Mouse (Mus musculus): ENCODE results near the gene Prkaa2. TPM values are rescaled to one million over a fixed set of nuclear protein-coding genes. Genes with fewer than 3 reads are reported as not detected.

Gene Prkaa2
- polyA plus RNA-seq (2012; rRNA removed), result 2.7 and 5.2 TPM in 2 replicates

- Histone ChIP-seq H3K4me3 (replicated peaks; ENCODE audit: extremely low read depth, low read depth, low read length) (peak within 1 kb of the TSS; percentile 82), H3K4me1 (ENCODE audit: control insufficient read depth, insufficient read depth, low read length) (peaks cover 4% of the 10 kb centered on the region)
- peak; percentile 78 for DNase-seq
- WGBS, result 1% methylated on average over 80 of the region's 80 CpGs
- TF ChIP-seq CTCF (IDR thresholded peaks at IDR 0.05; ENCODE audit: insufficient read depth, low read length), result no peak
- TF ChIP-seq POLR2A (IDR thresholded peaks at IDR 0.05; ENCODE audit: borderline replicate concordance, extremely low read depth, low read depth, low read length), result 0 out of 2 replicates have a peak, but pooled peaks have one; percentile 49
Observed at GRCm38 (mm10) chr4:105109199-105109989, at the start of gene Prkaa2. TSS of gene Prkaa2 (minus strand) at chr4:105109890.

- peaks cover 12% of the 10 kb centered on the region for H3K4me1 ChIP-seq (ENCODE audit: control insufficient read depth, insufficient read depth, low read length)
- TF ChIP-seq POLR2A (IDR thresholded peaks at IDR 0.05; ENCODE audit: borderline replicate concordance, extremely low read depth, low read depth, low read length) (no peak), CTCF (IDR thresholded peaks at IDR 0.05; ENCODE audit: insufficient read depth, low read length) (no peak)
- no peak for DNase-seq
- 18% methylated on average over 6 of the region's 6 CpGs for WGBS
- H3K4me3 ChIP-seq (replicated peaks; ENCODE audit: extremely low read depth, low read depth, low read length), result peak overlapping the region; percentile 83
Observed at GRCm38 (mm10) chr4:105159531-105159870, 49.8 kb upstream of the Prkaa2 start.

- peak overlapping the region; percentile 83 for H3K4me3 ChIP-seq (replicated peaks; ENCODE audit: extremely low read depth, low read depth, low read length)
- DNase-seq, result peak; percentile 29
- TF ChIP-seq CTCF (IDR thresholded peaks at IDR 0.05; ENCODE audit: insufficient read depth, low read length) (peak; percentile 33), POLR2A (IDR thresholded peaks at IDR 0.05; ENCODE audit: borderline replicate concordance, extremely low read depth, low read depth, low read length) (no peak)
- WGBS, result 14% methylated on average over 18 of the region's 18 CpGs
- H3K4me1 ChIP-seq (ENCODE audit: control insufficient read depth, insufficient read depth, low read length), result peaks cover 8% of the 10 kb centered on the region
Observed at GRCm38 (mm10) chr4:105158651-105159530, 49.2 kb upstream of the Prkaa2 start.

GRCm38 (mm10) chr4:105158169-105158555 lies 48.5 kb upstream of the Prkaa2 start:
- DNase-seq, result peak; percentile 75
- TF ChIP-seq POLR2A (IDR thresholded peaks at IDR 0.05; ENCODE audit: borderline replicate concordance, extremely low read depth, low read depth, low read length), result peak; percentile 81
- no peak for TF ChIP-seq CTCF (IDR thresholded peaks at IDR 0.05; ENCODE audit: insufficient read depth, low read length)
- Histone ChIP-seq H3K4me1 (ENCODE audit: control insufficient read depth, insufficient read depth, low read length) (peaks cover 2% of the 10 kb centered on the region; the same call in 1 of the 2 replicates), H3K4me3 (replicated peaks; ENCODE audit: extremely low read depth, low read depth, low read length) (peak overlapping the region; percentile 83)
- under 1% methylated on average over 26 of the region's 26 CpGs for WGBS

GRCm38 (mm10) chr4:105157276-105158168 lies 47.8 kb upstream of the Prkaa2 start, which contains the start of gene Plpp3:
TSS of gene Plpp3 (plus strand) at chr4:105157347.
- Histone ChIP-seq H3K4me1 (ENCODE audit: control insufficient read depth, insufficient read depth, low read length) (no peaks in the 10 kb centered on the region), H3K4me3 (replicated peaks; ENCODE audit: extremely low read depth, low read depth, low read length) (peak within 1 kb of the TSS; percentile 83)
- peak; percentile 77 for DNase-seq
- TF ChIP-seq POLR2A (IDR thresholded peaks at IDR 0.05; ENCODE audit: borderline replicate concordance, extremely low read depth, low read depth, low read length) (peak; percentile 98), CTCF (IDR thresholded peaks at IDR 0.05; ENCODE audit: insufficient read depth, low read length) (no peak)
- WGBS, result under 1% methylated on average over 77 of the region's 77 CpGs

- 0% methylated on average over 4 of the region's 4 CpGs for WGBS
- DNase-seq, result no peak
- no peaks in the 10 kb centered on the region for H3K4me1 ChIP-seq (ENCODE audit: control insufficient read depth, insufficient read depth, low read length)
- no peak for TF ChIP-seq POLR2A (IDR thresholded peaks at IDR 0.05; ENCODE audit: borderline replicate concordance, extremely low read depth, low read depth, low read length)
- no peak for TF ChIP-seq CTCF (IDR thresholded peaks at IDR 0.05; ENCODE audit: insufficient read depth, low read length)
- H3K4me3 ChIP-seq (replicated peaks; ENCODE audit: extremely low read depth, low read depth, low read length), result peak overlapping the region; percentile 83
Observed at GRCm38 (mm10) chr4:105156955-105157275, 47.2 kb upstream of the Prkaa2 start.

- DNase-seq, result no peak
- Histone ChIP-seq H3K4me3 (replicated peaks; ENCODE audit: extremely low read depth, low read depth, low read length) (no peak overlapping the region), H3K4me1 (ENCODE audit: control insufficient read depth, insufficient read depth, low read length) (no peaks in the 10 kb centered on the region)
- 64% methylated on average over 7 of the region's 7 CpGs for WGBS
- TF ChIP-seq POLR2A (IDR thresholded peaks at IDR 0.05; ENCODE audit: borderline replicate concordance, extremely low read depth, low read depth, low read length), result no peak
- TF ChIP-seq CTCF (IDR thresholded peaks at IDR 0.05; ENCODE audit: insufficient read depth, low read length), result no peak
Observed at GRCm38 (mm10) chr4:105156281-105156680, 46.6 kb upstream of the Prkaa2 start.

- TF ChIP-seq POLR2A (IDR thresholded peaks at IDR 0.05; ENCODE audit: borderline replicate concordance, extremely low read depth, low read depth, low read length), result no peak
- TF ChIP-seq CTCF (IDR thresholded peaks at IDR 0.05; ENCODE audit: insufficient read depth, low read length), result no peak
- Histone ChIP-seq H3K4me3 (replicated peaks; ENCODE audit: extremely low read depth, low read depth, low read length) (no peak overlapping the region), H3K4me1 (ENCODE audit: control insufficient read depth, insufficient read depth, low read length) (no peaks in the 10 kb centered on the region; the same call in 1 of the 2 replicates)
- no peak for DNase-seq
- WGBS, result 65% methylated on average over 3 of the region's 3 CpGs
Observed at GRCm38 (mm10) chr4:105153227-105153626, 43.5 kb upstream of the Prkaa2 start.
